Mouse (Mus musculus) MEL (cell line): Measurements from ENCODE around the gene Olfr201. TPM values are rescaled to one million over a fixed set of nuclear protein-coding genes. Genes with fewer than 3 reads are reported as not detected.
"Not testable (repeated sequence)": the region's sequence is repeated elsewhere in the genome, so short reads cannot be mapped to it uniquely, and the experiment has no call there.

Experiments
- DNase-seq: peaks from one replicate; pipeline ENCODE4 v3.0.0; 2011; ENCODE audit warnings: low read depth, low spot score
- H3K27ac ChIP-seq: 2 replicates; pipeline ENCODE4 v1.5.1; 2012; ENCODE audit warnings: low read depth, mild to moderate bottlenecking, control low read depth, low read length, moderate library complexity; ENCODE audit not compliant: control insufficient read depth
- H3K27me3 ChIP-seq, 2 experiments: fragments of 150-350 bp in 1 of 2; sonication (generic) in 1 of 2; 2 replicates each; pipeline ENCODE4 v1.6.1; 2012; ENCODE audit warnings: low read length in 2 of 2, mild to moderate bottlenecking in 2 of 2, improper control_type of control experiment in 1 of 2, moderate library complexity in 1 of 2; ENCODE audit not compliant: insufficient read depth in 2 of 2, control insufficient read depth in 1 of 2
- H3K36me3 ChIP-seq, 2 experiments: 2 replicates each; pipeline ENCODE4 v1.6.1; 2012 to 2014; ENCODE audit warnings: low read length in 2 of 2, improper control_type of control experiment in 1 of 2, inconsistent platforms in 1 of 2, mild to moderate bottlenecking in 1 of 2; ENCODE audit not compliant: insufficient read depth in 2 of 2, control insufficient read depth in 1 of 2
- H3K4me1 ChIP-seq, 2 experiments: fragments of 150-350 bp in 1 of 2; sonication (generic) in 1 of 2; 2 replicates each; pipeline ENCODE4 v1.6.1; 2012; ENCODE audit warnings: low read length in 2 of 2, improper control_type of control experiment in 1 of 2, mild to moderate bottlenecking in 1 of 2; ENCODE audit not compliant: insufficient read depth in 2 of 2, control insufficient read depth in 1 of 2
- H3K4me3 ChIP-seq, 2 experiments: fragments of 150-350 bp in 1 of 2; sonication (generic) in 1 of 2; 2 replicates each; pipeline ENCODE4 v1.5.1; 2012; ENCODE audit warnings: low read depth in 2 of 2, low read length in 2 of 2, mild to moderate bottlenecking in 2 of 2, moderate library complexity in 2 of 2, control low read depth in 1 of 2, improper control_type of control experiment in 1 of 2; ENCODE audit not compliant: control insufficient read depth in 1 of 2, insufficient read depth in 1 of 2
- H3K79me2 ChIP-seq: 2 replicates; pipeline ENCODE4 v1.6.1; 2012; ENCODE audit warnings: mild to moderate bottlenecking, low read length, moderate library complexity; ENCODE audit not compliant: control insufficient read depth, poor library complexity, insufficient read depth
- H3K9ac ChIP-seq: 2 replicates; pipeline ENCODE4 v1.6.1; 2012; ENCODE audit warnings: low read depth, mild to moderate bottlenecking, control low read depth, low read length, moderate library complexity; ENCODE audit not compliant: control insufficient read depth, poor library complexity, severe bottlenecking
- H3K9me3 ChIP-seq: fragments of 150-350 bp; sonication (generic); replicated peaks from 2 replicates; pipeline ENCODE4 v1.6.1; 2012; ENCODE audit warnings: mild to moderate bottlenecking, low read length, improper control_type of control experiment, moderate library complexity; ENCODE audit not compliant: insufficient read depth
- BHLHE40 ChIP-seq: IDR thresholded peaks from 2 replicates; pipeline ENCODE4 v1.6.1; 2012; ENCODE audit warnings: low read depth, mild to moderate bottlenecking, inconsistent platforms, low read length, improper control_type of control experiment, borderline replicate concordance
- CTCF ChIP-seq, 3 experiments: IDR thresholded peaks in 2 of 3; conservative IDR thresholded peaks in 1 of 3; 2 replicates each; pipeline ENCODE4 v1.5.1; 2011 to 2012; ENCODE audit warnings: low read length in 3 of 3, low read depth in 2 of 3, mild to moderate bottlenecking in 2 of 3, improper control_type of control experiment in 1 of 3, inconsistent platforms in 1 of 3, mixed read lengths in 1 of 3, moderate library complexity in 1 of 3; ENCODE audit not compliant: control insufficient read depth in 1 of 3, insufficient read depth in 1 of 3, poor library complexity in 1 of 3, severe bottlenecking in 1 of 3
- E2F4 ChIP-seq: IDR thresholded peaks from 2 replicates; pipeline ENCODE4 v1.6.1; 2011; ENCODE audit warnings: low read depth, low read length, improper control_type of control experiment, borderline replicate concordance
- ELF1 ChIP-seq: IDR thresholded peaks from 2 replicates; pipeline ENCODE4 v1.6.1; 2014; ENCODE audit warnings: low read depth, mild to moderate bottlenecking, inconsistent platforms, low read length, improper control_type of control experiment, moderate library complexity
- EP300 ChIP-seq, 2 experiments: IDR thresholded peaks; 2 replicates each; pipeline ENCODE4 v1.6.1; 2011; ENCODE audit warnings: improper control_type of control experiment in 2 of 2, low read length in 2 of 2, low read depth in 1 of 2, mild to moderate bottlenecking in 1 of 2
- ETS1 ChIP-seq: IDR thresholded peaks from 2 replicates; pipeline ENCODE4 v1.6.1; 2012; ENCODE audit warnings: low read depth, mild to moderate bottlenecking, inconsistent platforms, low read length, improper control_type of control experiment, moderate library complexity
- GATA1 ChIP-seq: IDR thresholded peaks from 2 replicates; pipeline ENCODE4 v1.6.1; 2011; ENCODE audit warnings: low read depth, low read length, improper control_type of control experiment
- MEF2A ChIP-seq: IDR thresholded peaks from 2 replicates; pipeline ENCODE4 v1.6.1; 2014; ENCODE audit warnings: low read depth, mild to moderate bottlenecking, inconsistent platforms, low read length, improper control_type of control experiment; ENCODE audit not compliant: poor library complexity, insufficient replicate concordance, severe bottlenecking; ENCODE audit errors: extremely low read depth
- MYB ChIP-seq: IDR thresholded peaks from 2 replicates; pipeline ENCODE4 v1.6.1; 2011; ENCODE audit warnings: mild to moderate bottlenecking, low read depth, low read length, improper control_type of control experiment
- MYC ChIP-seq: IDR thresholded peaks from 2 replicates; pipeline ENCODE4 v1.6.1; 2011; ENCODE audit warnings: low read depth, mild to moderate bottlenecking, low read length, improper control_type of control experiment, moderate library complexity
- NELFE ChIP-seq: IDR thresholded peaks from 2 replicates; pipeline ENCODE4 v1.6.1; 2011; ENCODE audit warnings: low read depth, low read length, improper control_type of control experiment
- POLR2A ChIP-seq, 2 experiments: IDR thresholded peaks; 2 replicates each; pipeline ENCODE4 v1.6.1; 2011 to 2012; ENCODE audit warnings: low read length in 2 of 2, mild to moderate bottlenecking in 2 of 2, control low read depth in 1 of 2, improper control_type of control experiment in 1 of 2, low read depth in 1 of 2, moderate library complexity in 1 of 2; ENCODE audit not compliant: control insufficient read depth in 1 of 2, insufficient read depth in 1 of 2, poor library complexity in 1 of 2
- POLR2AphosphoS5 ChIP-seq: IDR thresholded peaks from 2 replicates; pipeline ENCODE4 v1.6.1; 2012; ENCODE audit warnings: low read depth, borderline replicate concordance, mild to moderate bottlenecking, inconsistent platforms, low read length, moderate library complexity, mixed read lengths
- RCOR1 ChIP-seq: IDR thresholded peaks from 2 replicates; pipeline ENCODE4 v1.6.1; 2012; ENCODE audit warnings: low read depth, mild to moderate bottlenecking, inconsistent platforms, low read length, improper control_type of control experiment
- SIN3A ChIP-seq: IDR thresholded peaks from 2 replicates; pipeline ENCODE4 v1.6.1; 2012; ENCODE audit warnings: low read length, improper control_type of control experiment, inconsistent platforms
- TAL1 ChIP-seq: IDR thresholded peaks from 2 replicates; pipeline ENCODE4 v1.6.1; 2012; ENCODE audit warnings: mild to moderate bottlenecking, inconsistent platforms, low read length, moderate library complexity, mixed read lengths
- TBP ChIP-seq: IDR thresholded peaks from 2 replicates; pipeline ENCODE4 v1.8.0; 2011; ENCODE audit warnings: low read depth, low read length, improper control_type of control experiment
- TCF12 ChIP-seq: IDR thresholded peaks from 2 replicates; pipeline ENCODE4 v1.6.1; 2014; ENCODE audit warnings: low read depth, mild to moderate bottlenecking, inconsistent platforms, low read length, improper control_type of control experiment, moderate library complexity
- USF1 ChIP-seq: IDR thresholded peaks from 2 replicates; pipeline ENCODE4 v1.6.1; 2014; ENCODE audit warnings: low read depth, mild to moderate bottlenecking, inconsistent platforms, low read length, improper control_type of control experiment, moderate library complexity
- USF2 ChIP-seq, 2 experiments: IDR thresholded peaks; 2 replicates each; pipeline ENCODE4 v1.6.1; 2011 to 2012; ENCODE audit warnings: improper control_type of control experiment in 2 of 2, low read length in 2 of 2, borderline replicate concordance in 1 of 2, inconsistent platforms in 1 of 2, low read depth in 1 of 2, mild to moderate bottlenecking in 1 of 2; ENCODE audit not compliant: insufficient read depth in 1 of 2
- ZC3H11A ChIP-seq: IDR thresholded peaks from 2 replicates; pipeline ENCODE4 v1.6.1; 2012; ENCODE audit warnings: low read depth, mild to moderate bottlenecking, inconsistent platforms, low read length, improper control_type of control experiment
- ZKSCAN1 ChIP-seq: IDR thresholded peaks from 2 replicates; pipeline ENCODE4 v1.6.1; 2012; ENCODE audit warnings: low read depth, mild to moderate bottlenecking, inconsistent platforms, low read length, improper control_type of control experiment, moderate library complexity
- ZMIZ1 ChIP-seq: IDR thresholded peaks from 2 replicates; pipeline ENCODE4 v1.6.1; 2012; ENCODE audit warnings: low read depth, mild to moderate bottlenecking, inconsistent platforms, low read length, improper control_type of control experiment, moderate library complexity
- polyA plus RNA-seq, 2 experiments: library from polyadenylated mRNA; stranded (reverse) in 1 of 2; unstranded in 1 of 2; fragments of >175 nt in 1 of 2; fragments of >200 nt in 1 of 2; gene quantifications; 2 replicates each; pipeline versions ENCODE4 v1.2.1 to v1.2.4; 2012; ENCODE audit warnings: low replicate concordance in 2 of 2, low read depth in 1 of 2; ENCODE audit not compliant: insufficient read length in 2 of 2, insufficient read depth in 1 of 2, missing spikeins in 1 of 2
- total RNA-seq: library from RNA; depleted of rRNA; stranded (reverse); fragments of 300-350 nt; gene quantifications from 2 replicates; pipeline ENCODE4 v1.2.3, GENCODE M21; 2012

Olfr201 gene
- total and polyA plus RNA-seq, 3 experiments: 0.03 to 0.08 TPM; not detected in 1

GRCm38 (mm10) chr16:59283476-59283875, 11.0 kb upstream of the Olfr201 start (continued):
- peak; percentile 86 for TF ChIP-seq GATA1

- H3K27me3 ChIP-seq: no peaks in the 10 kb centered on the region
- H3K9me3 ChIP-seq: no peaks in the 10 kb centered on the region
- peaks cover 15 to 19% of the 10 kb centered on the region in 2 experiments for H3K4me1 ChIP-seq
- peak overlapping the region; percentile 49 for H3K27ac ChIP-seq
- H3K79me2 ChIP-seq: no peaks in the 10 kb centered on the region
- H3K36me3 ChIP-seq: peaks cover 0 to 22% of the 10 kb centered on the region in 2 experiments; a peak in 2 of 4 replicates
- TF ChIP-seq SIN3A: 0 out of 2 replicates have a peak, but pooled peaks have one; percentile 24
- TF ChIP-seq RCOR1: 0 out of 2 replicates have a peak, but pooled peaks have one; percentile 18
- TF ChIP-seq GATA1: peak; percentile 88
- TF ChIP-seq ELF1: no peak
- peak; percentile 95 for TF ChIP-seq TCF12
- TF ChIP-seq TBP: 0 out of 2 replicates have a peak, but pooled peaks have one; percentile 31
- peak; percentile 89 for TF ChIP-seq TAL1
- TF ChIP-seq USF1: 0 out of 2 replicates have a peak, but pooled peaks have one; percentile 15
- peak; percentile 89 to 92 for TF ChIP-seq EP300 (IDR thresholded peaks at IDR 0.05; ENCODE audit: low read depth in 1 of 2, low read length in 2 of 2)
- no peak for TF ChIP-seq USF2 (IDR thresholded peaks at IDR 0.05; ENCODE audit: borderline replicate concordance in 1 of 2, insufficient read depth in 1 of 2, low read depth in 1 of 2, low read length in 2 of 2)
- TF ChIP-seq ETS1: peak; percentile 82
- TF ChIP-seq, all 39 proteins: peak for 9
- peak; percentile 87 for DNase-seq
- H3K4me3 ChIP-seq: no peak overlapping the region
- no peak overlapping the region for H3K9ac ChIP-seq
These were observed 8.1 kb upstream of the Olfr201 start for GRCm38 (mm10) chr16:59280542-59280941.

DNA sequence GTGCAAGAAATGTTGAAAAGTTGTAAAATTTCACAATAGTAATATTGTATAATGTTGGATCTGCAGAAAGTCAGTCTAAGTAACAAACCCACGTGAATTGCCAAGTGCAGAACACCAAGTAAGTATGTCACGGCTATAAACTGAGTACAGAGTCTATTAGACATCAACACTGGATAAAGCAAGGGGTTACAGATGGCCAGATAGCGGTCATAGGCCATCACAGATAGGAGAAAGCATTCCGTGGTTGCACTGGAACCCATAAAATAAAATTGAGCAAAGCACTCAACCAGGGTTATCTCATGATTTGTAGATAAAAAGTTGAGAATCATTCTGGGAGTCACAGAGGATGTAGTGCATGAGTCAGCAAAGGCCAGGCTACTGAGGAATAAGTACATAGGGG, 3.3 kb downstream of the Olfr201 start:
- H3K36me3 ChIP-seq, DNase-seq, H3K9ac ChIP-seq, H3K9me3 ChIP-seq, H3K4me3 ChIP-seq, H3K27me3 ChIP-seq, H3K79me2 ChIP-seq, H3K4me1 ChIP-seq, H3K27ac ChIP-seq: not testable (repeated sequence)
- TF ChIP-seq GATA1: peak; percentile 42

DNA sequence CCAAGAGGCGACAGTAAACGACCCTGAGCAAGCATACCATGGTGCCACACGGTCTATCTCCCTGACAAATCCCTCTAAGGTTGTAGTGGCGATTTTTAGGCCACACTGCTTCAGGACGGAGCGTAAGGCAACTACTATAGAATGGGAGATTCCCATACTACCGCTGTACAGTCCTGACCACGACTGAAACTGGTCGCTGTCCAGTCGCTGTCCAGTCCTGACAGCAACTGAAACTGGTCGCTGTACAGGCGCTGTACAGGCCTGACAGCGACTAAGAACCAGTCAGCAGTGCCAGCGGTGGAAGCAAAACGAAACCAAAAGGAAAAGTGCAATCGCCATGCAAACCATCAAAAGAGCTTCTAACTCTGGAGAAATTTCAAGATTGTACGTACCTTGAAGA, 22.7 kb downstream of the Olfr201 start:
- no peak overlapping the region for H3K9ac ChIP-seq
- no peak overlapping the region for H3K4me3 ChIP-seq
- H3K27ac ChIP-seq: no peak overlapping the region
- DNase-seq: no peak
- no peaks in the 10 kb centered on the region for H3K79me2 ChIP-seq
- H3K4me1 ChIP-seq: no peaks in the 10 kb centered on the region
- no peaks in the 10 kb centered on the region for H3K36me3 ChIP-seq
- TF ChIP-seq MEF2A (no peak), MYB (no peak), POLR2A (IDR thresholded peaks at IDR 0.05; ENCODE audit: control insufficient read depth in 1 of 2, insufficient read depth in 1 of 2, low read depth in 1 of 2, low read length in 2 of 2, poor library complexity in 1 of 2) (no peak), TCF12 (no peak), ZMIZ1 (no peak), MYC (no peak), USF1 (no peak), E2F4 (no peak), NELFE (no peak), CTCF (IDR thresholded peaks at IDR 0.05 in 2 of 3, conservative IDR thresholded peaks at IDR 0.05 in 1 of 3; ENCODE audit: control insufficient read depth in 1 of 3, insufficient read depth in 1 of 3, low read depth in 2 of 3, low read length in 3 of 3, poor library complexity in 1 of 3, severe bottlenecking in 1 of 3) (no peak), ZC3H11A (no peak), GATA1 (no peak), TAL1 (no peak), ZKSCAN1 (no peak), BHLHE40 (no peak), POLR2AphosphoS5 (no peak)
- no peaks in the 10 kb centered on the region for H3K9me3 ChIP-seq
- H3K27me3 ChIP-seq: no peaks in the 10 kb centered on the region
